Mouse (Mus musculus) kidney, embryonic 15.5 days (tissue): Measurements from ENCODE around the gene Psd. TPM values are rescaled to one million over a fixed set of nuclear protein-coding genes. Genes with fewer than 3 reads are reported as not detected.

Source experiments
- ATAC-seq: fragments of 200-750 bp; cut with Nextera tagmentation; replicated peaks from 2 replicates; pipeline ENCODE4 v1.8.0; 2017; ENCODE audit warnings: moderate TSS enrichment; ENCODE audit not compliant: low FRiP score
- H3K27ac ChIP-seq: fragments of 300-500 bp; sonication (generic); 2 replicates; pipeline ENCODE4 v1.5.1; 2015; ENCODE audit warnings: mild to moderate bottlenecking, inconsistent platforms
- H3K27me3 ChIP-seq: fragments of 300-500 bp; sonication (generic); 2 replicates; pipeline ENCODE4 v1.6.1; 2015; ENCODE audit warnings: inconsistent platforms
- H3K36me3 ChIP-seq: fragments of 300-500 bp; sonication (generic); 2 replicates; pipeline ENCODE4 v1.6.1; 2015; ENCODE audit warnings: inconsistent platforms
- H3K4me1 ChIP-seq: fragments of 300-500 bp; sonication (generic); 2 replicates; pipeline ENCODE4 v1.6.1; 2015; ENCODE audit warnings: inconsistent platforms
- H3K4me2 ChIP-seq: fragments of 300-500 bp; sonication (generic); 2 replicates; pipeline ENCODE4 v1.6.1; 2015; ENCODE audit warnings: moderate library complexity, mild to moderate bottlenecking, inconsistent platforms
- H3K4me3 ChIP-seq: fragments of 300-500 bp; sonication (generic); replicated peaks from 2 replicates; pipeline ENCODE4 v1.5.1; 2015; ENCODE audit warnings: mild to moderate bottlenecking, inconsistent platforms
- H3K9ac ChIP-seq: fragments of 300-500 bp; sonication (generic); 2 replicates; pipeline ENCODE4 v1.6.1; 2015; ENCODE audit warnings: mild to moderate bottlenecking, inconsistent platforms
- H3K9me3 ChIP-seq: fragments of 300-500 bp; sonication (generic); replicated peaks from 2 replicates; pipeline ENCODE4 v1.6.1; 2016; ENCODE audit warnings: inconsistent platforms
- WGBS: fragments of 180-500 bp; shearing (Covaris S2); methylation state at CpG from one replicate; pipeline ENCODE4 v1.1.7; 2015; ENCODE audit warnings: mixed read lengths; 5-methylcytosine and 5-hydroxymethylcytosine counted together
- polyA plus RNA-seq: library from polyadenylated mRNA; unstranded; fragments of >200 nt; fragmentation: Nextera tagmentation; extraction: Ambion mirVana; gene quantifications from 2 replicates; pipeline ENCODE4 v1.2.1, GENCODE M21; 2015

Psd gene
- polyA plus RNA-seq, 1 experiment from 2014 or later, result 7.2 TPM

GRCm38 (mm10) chr19:46307781-46308180, 19.2 kb downstream of the Psd start:
- no peak overlapping the region for H3K9ac ChIP-seq
- 82% methylated on average over 16 of the region's 16 CpGs for WGBS
- peaks cover 32% of the 10 kb centered on the region for H3K36me3 ChIP-seq
- peaks cover 39% of the 10 kb centered on the region for H3K27me3 ChIP-seq
- H3K4me3 ChIP-seq, result no peak overlapping the region
- no peak overlapping the region for H3K27ac ChIP-seq
- no peaks in the 10 kb centered on the region for H3K9me3 ChIP-seq
- no peak for ATAC-seq
- peaks cover 28% of the 10 kb centered on the region for H3K4me1 ChIP-seq
- H3K4me2 ChIP-seq, result no peak overlapping the region

GRCm38 (mm10) chr19:46306751-46307289, 20.1 kb downstream of the Psd start:
- Histone ChIP-seq H3K4me2 (no peak overlapping the region), H3K9ac (no peak overlapping the region), H3K36me3 (peaks cover 29% of the 10 kb centered on the region), H3K9me3 (no peaks in the 10 kb centered on the region), H3K4me1 (peaks cover 28% of the 10 kb centered on the region), H3K27ac (no peak overlapping the region), H3K27me3 (peaks cover 32% of the 10 kb centered on the region), H3K4me3 (no peak overlapping the region)
- ATAC-seq, result no peak
- WGBS, result 85% methylated on average over 9 of the region's 9 CpGs

- Histone ChIP-seq H3K36me3 (peaks cover 23% of the 10 kb centered on the region), H3K4me2 (peak overlapping the region; percentile 95), H3K4me1 (peaks cover 28% of the 10 kb centered on the region), H3K27ac (peak overlapping the region; percentile 90; the same call in 1 of the 2 replicates), H3K9me3 (no peaks in the 10 kb centered on the region), H3K27me3 (peaks cover 27% of the 10 kb centered on the region), H3K4me3 (peak overlapping the region; percentile 76), H3K9ac (peak overlapping the region; percentile 66)
- 44% methylated on average over 4 of the region's 5 CpGs for WGBS
- no peak for ATAC-seq
Measured at GRCm38 (mm10) chr19:46306268-46306610, 20.7 kb downstream of the Psd start.

GRCm38 (mm10) chr19:46305432-46306267, 21.3 kb downstream of the Psd start:
- H3K9ac ChIP-seq, result peak overlapping the region; percentile 66
- H3K4me2 ChIP-seq, result peak overlapping the region; percentile 95
- peak overlapping the region; percentile 76 for H3K4me3 ChIP-seq
- ATAC-seq, result peak; percentile 77
- H3K36me3 ChIP-seq, result peaks cover 17% of the 10 kb centered on the region
- WGBS, result under 1% methylated on average over 43 of the region's 43 CpGs
- peaks cover 28% of the 10 kb centered on the region for H3K4me1 ChIP-seq
- peak overlapping the region; percentile 90 for H3K27ac ChIP-seq
- peaks cover 27% of the 10 kb centered on the region for H3K27me3 ChIP-seq
- no peaks in the 10 kb centered on the region for H3K9me3 ChIP-seq

DNA sequence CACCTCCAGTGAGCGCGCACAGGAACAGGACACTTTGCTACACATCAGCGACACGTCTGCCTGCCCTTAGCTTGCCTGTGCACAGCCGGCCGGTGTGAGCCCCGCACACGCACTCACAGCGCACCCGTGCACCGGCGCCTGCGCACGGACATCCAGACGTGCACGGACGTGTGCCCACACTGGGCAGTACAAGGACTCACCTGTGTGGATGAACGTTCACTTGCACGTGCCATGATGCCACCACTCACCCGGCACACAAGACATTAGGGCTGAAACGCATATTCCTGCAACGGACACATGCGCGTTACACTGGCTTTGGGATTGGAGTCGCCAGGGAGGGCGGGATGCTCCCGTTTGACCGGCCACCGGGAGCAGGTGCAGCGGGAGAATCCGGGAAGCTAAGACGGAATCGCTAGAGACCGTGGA, 22.0 kb downstream of the Psd start:
- Histone ChIP-seq H3K4me2 (peak overlapping the region; percentile 95), H3K36me3 (peaks cover 10% of the 10 kb centered on the region), H3K9ac (peak overlapping the region; percentile 66), H3K27ac (peak overlapping the region; percentile 90), H3K9me3 (no peaks in the 10 kb centered on the region), H3K4me3 (peak overlapping the region; percentile 76), H3K27me3 (peaks cover 32% of the 10 kb centered on the region), H3K4me1 (peaks cover 28% of the 10 kb centered on the region)
- under 1% methylated on average over 34 of the region's 34 CpGs for WGBS
- ATAC-seq, result peak; percentile 44

DNA sequence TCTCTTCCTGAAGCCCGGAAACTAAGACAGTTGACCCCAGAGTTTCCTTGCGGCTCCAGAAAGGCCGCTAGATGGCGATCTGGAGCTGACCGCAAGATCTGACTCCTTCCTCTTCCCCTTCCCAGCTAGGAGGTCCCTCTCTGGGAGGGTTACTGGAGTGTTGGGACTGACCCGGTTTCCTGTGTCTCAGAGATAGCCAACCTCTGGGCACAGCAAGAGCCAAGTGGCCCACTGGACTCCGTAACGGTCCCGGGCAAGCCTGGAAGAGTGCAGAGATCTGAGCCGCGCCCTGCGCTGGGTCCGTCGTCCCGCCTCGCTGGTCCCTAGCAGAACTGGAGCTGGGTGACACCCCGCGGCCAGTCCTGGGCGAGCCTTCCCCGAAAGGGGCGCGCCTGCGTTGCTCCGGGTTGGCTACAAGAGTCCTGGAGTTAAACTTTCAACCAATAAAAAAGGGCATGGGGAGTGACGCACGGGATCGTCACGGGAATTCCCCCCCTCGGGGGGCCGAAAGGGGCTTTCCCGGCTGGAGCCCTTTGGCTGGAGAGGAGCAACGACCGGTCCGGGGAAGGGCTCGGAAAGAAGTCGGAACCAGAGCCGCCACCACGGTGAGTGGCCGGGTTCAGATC, 22.6 kb downstream of the Psd start, which contains the start of gene Nfkb2:
TSS of gene Nfkb2 (plus strand) at position 105 of the 626 bp plus-strand sequence.
- Histone ChIP-seq H3K9ac (peak within 1 kb of the TSS; percentile 66), H3K4me2 (peak within 1 kb of the TSS; percentile 95), H3K27me3 (peaks cover 27% of the 10 kb centered on the region), H3K4me3 (peak within 1 kb of the TSS; percentile 76), H3K27ac (peak within 1 kb of the TSS; percentile 90), H3K4me1 (peaks cover 28% of the 10 kb centered on the region), H3K9me3 (no peaks in the 10 kb centered on the region), H3K36me3 (0 out of 2 replicates have a peak, but pooled peaks cover 5% of the 10 kb centered on the region)
- WGBS, result under 1% methylated on average over 39 of the region's 39 CpGs
- peak; percentile 92 for ATAC-seq

DNA sequence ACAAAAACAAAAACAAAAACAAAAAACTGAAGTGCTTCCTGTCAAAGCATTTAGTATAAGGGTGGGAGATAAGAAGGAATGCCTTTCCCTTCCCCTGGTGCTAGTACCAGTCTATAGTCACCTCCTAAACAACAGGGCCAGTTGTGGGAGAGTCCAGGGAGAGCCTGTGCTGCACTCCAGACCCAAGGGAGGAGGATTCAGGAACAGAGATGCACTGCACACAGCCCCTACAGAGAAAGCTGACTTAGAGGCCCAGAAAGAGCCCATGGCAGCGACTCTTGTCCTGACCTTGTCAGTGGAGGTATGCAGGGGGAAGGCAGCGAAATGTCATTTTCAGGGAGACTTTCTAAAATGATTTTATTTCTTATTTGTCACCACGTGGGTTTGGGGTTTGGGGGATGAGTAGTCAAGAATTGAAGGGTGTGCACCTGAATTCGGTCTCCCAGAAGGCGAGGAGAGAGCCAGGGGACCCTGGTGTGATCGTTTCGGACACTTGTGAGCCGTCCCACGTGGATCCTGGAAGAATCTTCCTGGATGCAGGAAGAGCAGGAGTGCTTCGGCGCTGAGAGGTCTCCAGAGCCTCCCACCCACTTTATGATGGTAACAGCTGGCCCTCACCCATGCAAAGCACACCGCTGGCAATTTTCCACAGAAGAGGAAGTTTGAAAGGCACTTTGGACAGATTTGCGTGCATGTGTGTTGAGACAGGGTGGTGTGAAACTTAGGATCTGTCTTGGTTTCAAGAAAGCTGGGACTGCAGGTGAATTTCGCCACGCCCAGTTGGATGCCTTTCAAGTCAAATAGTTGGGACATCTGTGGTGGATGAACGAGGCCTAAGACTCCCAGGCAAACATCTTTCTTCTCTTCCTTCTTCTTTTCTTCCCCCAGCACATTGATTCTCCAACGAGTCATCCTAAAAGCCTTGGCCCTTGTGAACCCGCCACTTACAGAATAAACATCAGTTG, 23.4 kb downstream of the Psd start:
- 52% methylated on average over 18 of the region's 18 CpGs for WGBS
- ATAC-seq, result no peak
- peak overlapping the region; percentile 36; the same call in 1 of the 2 replicates for H3K9ac ChIP-seq

GRCm38 (mm10) chr19:46302551-46302950, 24.4 kb downstream of the Psd start:
- no peak for ATAC-seq
- H3K27me3 ChIP-seq, result peaks cover 14% of the 10 kb centered on the region
- H3K9ac ChIP-seq, result no peak overlapping the region
- no peak overlapping the region for H3K27ac ChIP-seq
- no peak overlapping the region for H3K4me3 ChIP-seq
- no peaks in the 10 kb centered on the region for H3K9me3 ChIP-seq
- peaks cover 18% of the 10 kb centered on the region for H3K4me1 ChIP-seq
- WGBS, result 88% methylated on average over 4 of the region's 4 CpGs
- H3K4me2 ChIP-seq, result no peak overlapping the region
- H3K36me3 ChIP-seq, result 0 out of 2 replicates have a peak, but pooled peaks cover under 1% of the 10 kb centered on the region

More for the DNA sequence above, 23.4 kb downstream of the Psd start:
- Histone ChIP-seq H3K9me3 (no peaks in the 10 kb centered on the region), H3K4me3 (peak overlapping the region; percentile 76), H3K36me3 (0 out of 2 replicates have a peak, but pooled peaks cover 5% of the 10 kb centered on the region), H3K27ac (peak overlapping the region; percentile 90; the same call in 1 of the 2 replicates), H3K4me1 (peaks cover 23% of the 10 kb centered on the region), H3K4me2 (peak overlapping the region; percentile 95), H3K27me3 (peaks cover 24% of the 10 kb centered on the region)

- no peak overlapping the region for H3K9ac ChIP-seq
- no peak for ATAC-seq
- 33% methylated on average over 8 of the region's 8 CpGs for WGBS
- no peaks in the 10 kb centered on the region for H3K9me3 ChIP-seq
- H3K36me3 ChIP-seq, result no peaks in the 10 kb centered on the region
- H3K4me2 ChIP-seq, result no peak overlapping the region
- peaks cover 5% of the 10 kb centered on the region; the same call in 1 of the 2 replicates for H3K27me3 ChIP-seq
- no peak overlapping the region for H3K4me3 ChIP-seq
- no peak overlapping the region for H3K27ac ChIP-seq
- H3K4me1 ChIP-seq, result peaks cover 12% of the 10 kb centered on the region
Measured at GRCm38 (mm10) chr19:46300294-46301045, 26.5 kb downstream of the Psd start.

DNA sequence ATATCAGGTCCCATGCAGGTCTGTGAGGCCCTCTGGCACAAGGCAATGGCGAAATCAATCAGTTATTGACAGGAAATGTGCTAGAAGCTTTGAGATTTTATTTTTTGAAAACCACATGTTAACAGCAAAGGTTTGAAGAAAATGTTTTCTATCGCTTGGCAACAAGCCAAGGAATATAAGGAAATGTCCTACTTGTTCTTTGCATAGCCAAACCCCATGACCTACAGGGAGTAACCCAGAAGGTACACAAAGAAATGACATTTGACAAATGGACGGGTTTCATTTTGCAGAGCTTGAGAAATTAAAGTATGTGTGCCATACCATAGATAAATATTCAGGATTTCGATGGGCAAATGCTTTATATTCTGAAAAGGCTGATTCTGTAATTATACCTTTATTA, 30.0 kb downstream of the Psd start:
- peaks cover 16% of the 10 kb centered on the region; the same call in 1 of the 2 replicates for H3K27me3 ChIP-seq
- no peaks in the 10 kb centered on the region for H3K9me3 ChIP-seq
- no peaks in the 10 kb centered on the region for H3K4me1 ChIP-seq
- H3K9ac ChIP-seq, result no peak overlapping the region
- no peak for ATAC-seq
- 62% methylated on average over 4 of the region's 4 CpGs for WGBS
- no peaks in the 10 kb centered on the region for H3K36me3 ChIP-seq
- H3K27ac ChIP-seq, result no peak overlapping the region
- H3K4me2 ChIP-seq, result no peak overlapping the region
- no peak overlapping the region for H3K4me3 ChIP-seq
